Mouse (Mus musculus): Measurements from ENCODE around the gene Syt7.

The Syt7 gene

DNA sequence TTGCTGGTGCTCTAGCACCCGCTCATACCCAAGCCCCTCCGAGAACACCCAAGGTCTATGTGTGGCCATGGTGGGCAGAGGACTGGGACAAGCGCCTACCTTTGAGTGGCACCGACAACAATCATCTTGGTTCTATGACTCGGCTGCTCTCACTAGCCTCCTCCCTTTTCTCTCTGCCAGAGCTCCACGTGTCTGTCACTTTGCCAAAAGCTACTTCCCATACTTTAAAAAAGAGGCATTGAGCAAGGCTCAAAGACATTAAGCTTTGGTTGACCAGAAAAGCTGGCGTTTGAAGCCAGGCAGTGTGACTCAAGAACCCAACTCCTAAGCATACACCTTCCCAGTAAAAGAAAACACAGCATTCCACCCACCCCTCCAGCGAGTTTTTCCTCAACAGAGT, 69.2 kb downstream of the Syt7 start:
- DNase-seq (ENCODE audit: low read depth, low spot score): no peak

DNA sequence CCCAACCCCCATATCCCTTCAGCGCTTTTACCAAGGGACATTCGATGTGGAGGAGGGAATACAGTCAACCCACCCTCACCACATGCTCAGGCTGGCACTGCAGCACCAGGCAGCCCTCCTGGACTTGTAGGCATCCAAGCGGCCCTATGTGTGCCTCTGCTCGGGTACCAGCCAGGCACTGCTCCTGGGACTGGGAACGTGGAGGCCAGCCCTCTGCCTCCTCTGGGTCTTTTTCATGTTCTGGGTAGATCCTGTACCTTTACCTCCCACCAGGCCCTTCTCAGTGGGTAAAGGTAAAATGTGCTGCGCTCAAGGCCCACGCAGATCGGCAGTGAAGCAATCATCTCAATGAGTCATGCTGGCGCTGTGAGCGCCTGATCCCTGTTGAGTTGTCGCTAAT, 71.0 kb downstream of the Syt7 start:
- DNase-seq (ENCODE audit: low read depth, low spot score): no peak

DNA sequence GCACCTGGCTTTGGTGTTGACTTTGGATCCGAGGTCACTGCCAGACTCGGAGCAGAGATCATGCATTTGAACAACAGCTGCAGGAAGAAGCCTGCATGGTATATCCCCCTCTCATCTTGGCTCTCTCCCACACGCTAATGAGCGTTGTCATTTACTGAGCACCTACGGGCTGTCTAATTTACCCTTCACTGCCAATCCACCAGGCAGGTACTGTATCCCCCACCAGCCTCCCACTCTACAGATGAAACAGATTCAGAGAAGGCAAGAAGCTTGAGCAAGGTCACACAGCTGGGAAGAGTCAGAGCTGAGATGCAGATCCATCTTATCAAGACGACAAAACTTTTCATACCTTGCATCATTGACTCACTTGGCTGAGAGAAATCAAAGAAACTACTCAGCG, 72.7 kb downstream of the Syt7 start:
- DNase-seq (ENCODE audit: low read depth, low spot score): no peak

DNA sequence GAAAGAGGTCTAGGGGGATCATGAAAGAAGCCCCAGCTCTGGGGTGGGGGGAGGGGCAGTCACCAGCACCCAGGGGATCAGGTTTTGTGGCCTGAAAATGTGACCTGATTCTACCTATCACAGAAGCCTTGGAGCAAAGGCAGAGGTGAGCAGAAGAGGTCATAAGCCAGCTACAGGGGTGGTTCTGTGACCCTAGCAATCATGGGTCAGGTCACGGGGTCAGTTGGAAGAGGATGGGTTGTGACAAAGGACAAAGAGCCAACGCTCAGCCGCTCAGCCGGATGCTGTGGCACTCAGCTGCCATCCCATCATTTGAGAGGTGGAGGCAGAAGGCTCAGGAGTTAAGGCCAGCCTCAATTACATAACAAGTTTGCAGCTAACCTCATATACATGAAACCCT, 75.5 kb downstream of the Syt7 start:
- no peak for DNase-seq (ENCODE audit: low read depth, low spot score)

DNA sequence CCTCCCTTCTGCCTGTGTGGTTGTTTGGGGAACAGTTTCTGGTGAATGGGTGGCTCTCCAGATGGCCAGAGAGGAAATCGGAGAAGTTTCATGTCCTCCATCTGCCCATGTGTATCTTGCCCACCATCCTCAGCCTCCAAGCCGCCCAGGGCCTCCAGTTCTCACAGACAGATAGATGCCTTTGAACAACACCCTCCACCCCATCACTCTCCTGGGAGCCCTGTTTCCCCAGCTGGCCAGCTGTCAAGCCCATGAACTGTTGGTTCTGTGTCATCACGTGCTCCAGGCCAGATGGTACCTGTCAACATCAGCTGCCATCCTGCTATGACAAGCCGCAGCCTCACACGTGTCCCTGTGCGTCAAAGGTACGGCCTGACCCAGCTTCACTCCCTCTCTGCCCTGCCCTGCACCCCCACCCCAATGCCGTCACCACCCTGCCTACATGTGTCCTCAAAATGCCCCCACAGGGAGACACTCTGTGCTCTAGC, 80.3 kb downstream of the Syt7 start:
- DNase-seq (ENCODE audit: low read depth, low spot score): no peak

DNA sequence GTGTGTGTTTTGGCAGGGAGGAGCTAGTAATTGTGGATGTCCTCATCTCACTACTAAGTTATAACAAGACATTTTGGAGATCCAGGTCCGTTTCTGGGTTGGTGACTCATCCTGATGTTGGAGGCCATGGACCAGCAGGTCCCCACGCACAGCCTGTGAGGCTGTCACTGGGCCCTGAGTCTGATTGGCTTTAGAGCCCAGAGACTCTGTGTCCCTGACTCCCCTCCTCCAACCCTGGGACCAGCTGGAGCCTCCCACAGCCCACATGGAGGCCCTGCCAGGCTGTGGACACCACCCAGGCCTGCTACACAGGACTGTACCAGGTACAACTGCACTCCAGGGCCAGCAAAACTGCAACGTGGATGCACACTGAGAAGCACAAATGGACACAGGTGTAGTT, 84.1 kb downstream of the Syt7 start:
- no peak for DNase-seq (ENCODE audit: low read depth, low spot score)

DNA sequence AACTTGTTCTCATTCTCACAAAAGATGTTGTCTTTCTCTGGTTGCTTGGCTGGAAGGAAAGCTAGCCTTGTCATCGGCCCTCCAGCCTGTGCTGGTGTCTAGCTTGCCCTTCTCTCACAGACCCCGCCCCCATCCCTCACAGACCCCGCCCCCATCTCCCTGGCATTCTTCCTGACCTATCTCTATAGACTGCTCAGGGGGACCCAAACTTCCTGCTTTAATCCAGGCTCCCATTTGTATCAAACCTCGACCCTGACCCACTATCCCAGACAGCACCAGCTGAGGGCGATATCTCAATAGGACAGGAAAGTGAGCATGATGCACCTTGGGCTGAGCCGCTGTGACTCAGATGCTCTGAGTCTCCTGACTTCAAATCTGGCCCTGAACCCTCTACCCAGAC, 84.9 kb downstream of the Syt7 start:
- no peak for DNase-seq (ENCODE audit: low read depth, low spot score)

DNA sequence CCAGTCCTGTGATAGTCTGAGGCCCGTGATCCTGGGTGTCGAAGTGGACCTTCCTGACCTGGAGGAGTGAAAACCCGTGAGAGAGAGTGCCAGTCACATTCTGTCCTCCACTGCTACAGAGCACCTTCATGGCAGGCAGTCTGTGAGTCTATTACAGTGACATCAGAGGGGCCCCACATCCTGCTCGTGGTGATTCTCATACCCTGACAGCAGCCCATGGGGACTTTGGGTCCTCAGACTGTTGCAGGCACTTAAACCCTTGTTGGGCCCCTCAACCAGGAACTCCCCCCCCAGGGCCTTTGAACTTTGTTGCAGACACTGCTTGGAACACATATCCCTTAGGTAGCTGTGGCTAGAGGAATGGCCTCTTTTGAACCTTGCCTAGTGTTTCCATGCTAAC, 90.7 kb downstream of the Syt7 start:
- no peak for DNase-seq (ENCODE audit: low read depth, low spot score)

DNA sequence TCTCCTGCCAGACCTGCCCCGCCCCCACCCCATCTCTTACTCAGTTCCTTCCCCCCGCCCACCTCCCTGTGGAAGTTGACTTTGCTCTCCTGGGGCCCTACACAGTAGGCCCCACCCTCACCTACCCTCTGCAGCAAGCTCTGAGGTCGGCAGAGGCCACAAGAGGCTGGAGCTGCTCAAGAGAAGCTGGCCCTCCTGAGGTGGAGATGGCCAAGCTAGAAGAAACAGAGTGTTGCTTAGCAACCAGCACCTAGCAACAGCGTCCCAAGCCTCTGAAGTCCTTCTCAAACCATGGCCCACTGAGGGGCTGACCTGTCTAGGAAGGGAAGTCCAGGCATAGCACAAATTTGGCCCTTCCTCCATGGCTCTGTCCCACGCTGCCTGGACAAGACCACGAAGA, 93.8 kb downstream of the Syt7 start, which contains the start of gene Ppp1r32:
TSS of gene Ppp1r32 (minus strand) at position 226 of the 400 bp plus-strand sequence.
- DNase-seq (ENCODE audit: low read depth, low spot score): peak; percentile 32

DNA sequence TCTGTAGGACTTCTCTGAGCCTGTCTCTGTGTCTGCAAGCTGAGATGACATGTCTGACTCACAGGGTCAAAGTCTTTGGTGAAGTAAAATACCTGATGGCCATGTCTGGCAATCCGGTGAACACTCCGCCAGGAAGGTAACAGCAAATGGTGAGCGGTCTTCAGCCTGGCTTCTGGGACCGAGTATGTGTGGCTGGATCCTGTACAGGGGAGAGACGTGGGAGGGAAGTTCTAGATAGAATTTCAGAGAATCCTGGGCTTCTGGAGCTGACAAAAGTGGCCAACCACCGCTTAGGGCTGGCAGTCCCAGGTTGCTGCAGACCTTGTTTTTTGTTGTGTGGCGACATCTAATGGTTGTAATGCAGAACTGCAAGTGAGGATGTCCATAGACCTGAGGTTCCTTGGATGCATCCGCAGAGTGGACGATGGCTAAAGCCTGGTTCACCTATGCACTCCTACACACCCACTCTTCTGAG, 97.4 kb downstream of the Syt7 start:
- DNase-seq (ENCODE audit: low read depth, low spot score): peak; percentile 67

DNA sequence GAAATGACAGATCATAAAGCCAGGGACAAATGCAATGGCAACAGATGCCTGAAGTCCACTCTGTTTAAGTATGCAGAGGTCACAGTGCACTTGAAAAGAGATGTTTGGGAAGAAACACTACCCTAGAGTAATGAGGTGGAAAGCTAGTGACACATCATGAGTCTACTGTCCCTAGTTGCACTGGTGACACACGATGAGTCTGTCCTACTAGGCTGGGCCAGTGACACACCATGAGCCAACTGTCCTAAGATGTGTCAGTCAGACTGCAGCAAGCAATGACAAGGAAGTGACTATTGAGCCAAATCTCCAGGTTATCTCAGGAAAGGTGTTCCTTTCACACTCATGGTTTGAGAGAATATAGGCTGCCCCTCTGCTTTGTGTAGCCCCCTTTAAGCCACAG, 106.8 kb downstream of the Syt7 start:
- no peak for DNase-seq (ENCODE audit: low read depth, low spot score)

DNA sequence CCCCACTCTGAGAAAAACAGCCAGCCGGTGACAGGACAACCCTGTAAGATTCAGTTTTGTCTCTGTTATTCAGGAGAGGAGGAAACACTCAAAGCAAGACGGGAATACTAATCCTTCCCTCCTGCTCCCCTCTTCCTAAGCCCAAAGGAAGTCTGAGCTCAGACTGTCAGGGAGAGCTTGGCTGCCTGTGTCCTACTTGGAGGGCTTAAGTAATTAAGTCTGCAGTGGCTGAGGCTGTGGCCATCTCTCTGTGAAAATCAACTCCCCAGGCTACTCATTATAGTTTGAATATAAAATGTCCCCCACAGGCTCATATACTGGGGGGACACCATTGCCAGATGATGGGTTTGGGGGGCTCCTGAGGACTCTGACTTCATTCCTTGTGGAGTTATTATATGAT, 108.1 kb downstream of the Syt7 start:
- peak; percentile 40 for DNase-seq (ENCODE audit: low read depth, low spot score)

DNA sequence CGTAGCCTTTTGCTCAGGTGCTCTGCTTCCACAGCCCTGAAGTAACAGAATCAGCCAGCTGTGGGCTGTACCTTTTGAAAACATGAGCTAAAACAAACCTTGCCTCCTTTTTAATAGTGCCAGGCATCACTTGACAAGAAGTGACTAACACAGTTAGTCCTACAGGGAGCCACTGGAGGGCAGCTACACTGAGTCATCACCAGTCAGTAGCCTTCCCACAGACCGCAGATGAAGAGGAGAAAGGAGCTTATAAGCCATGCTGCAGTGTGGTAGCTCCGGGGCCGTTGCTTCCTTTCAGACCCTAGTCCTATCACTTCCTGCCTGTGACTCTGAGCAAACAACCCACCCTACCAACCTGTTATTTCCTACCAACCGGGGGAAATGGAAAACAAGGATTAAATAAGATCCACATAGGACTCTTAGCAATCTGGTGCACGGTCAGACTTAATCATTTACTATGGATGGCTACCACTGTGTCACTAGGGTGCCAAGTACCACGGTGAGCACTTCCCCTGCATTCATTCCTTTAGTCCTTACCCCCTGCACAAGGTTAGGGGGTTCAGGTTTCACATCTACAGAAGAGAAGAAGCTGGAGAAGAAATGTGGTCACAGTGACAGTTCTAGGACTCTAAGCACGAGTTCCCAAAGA, 108.7 kb downstream of the Syt7 start:
- DNase-seq (ENCODE audit: low read depth, low spot score): no peak

DNA sequence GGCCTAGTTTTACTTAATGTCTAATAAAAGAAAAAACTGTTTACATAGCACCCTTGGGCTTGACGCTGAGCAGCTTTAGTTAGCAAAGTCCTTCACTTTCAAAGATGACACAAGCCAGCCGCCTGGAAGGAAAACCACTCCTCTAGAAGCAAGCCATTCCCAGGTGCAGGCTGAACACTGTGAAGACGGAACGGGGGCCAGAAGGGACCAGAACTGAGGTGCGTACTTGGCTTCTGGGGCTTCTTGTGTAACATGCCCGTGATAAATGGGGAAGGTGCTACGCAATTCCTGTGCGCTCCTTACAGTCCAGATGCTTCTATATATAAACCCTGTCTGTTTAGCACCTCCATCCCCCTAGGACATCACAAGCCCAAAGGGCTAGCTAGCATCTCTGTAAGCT, 111.7 kb downstream of the Syt7 start:
- DNase-seq (ENCODE audit: low read depth, low spot score): no peak

DNA sequence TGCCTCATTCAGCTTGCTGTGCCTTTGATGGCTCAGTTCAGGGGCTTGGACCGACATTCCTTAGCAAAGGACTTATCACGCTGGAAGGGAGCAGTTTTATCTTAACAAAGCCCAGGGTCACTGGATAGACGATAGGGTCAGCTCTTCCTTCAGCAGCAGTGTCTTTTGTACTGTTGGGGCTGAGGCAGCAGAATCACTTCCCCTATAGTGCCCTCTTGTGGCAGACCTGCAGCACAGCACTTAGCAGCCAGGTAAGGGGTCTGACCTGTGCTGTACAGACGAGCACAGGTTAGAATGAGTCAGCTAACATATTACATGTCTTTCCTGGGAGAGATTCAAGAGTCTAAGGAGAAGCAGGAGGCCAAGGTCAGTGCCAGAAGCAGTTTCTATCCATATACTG, 113.7 kb downstream of the Syt7 start:
- DNase-seq (ENCODE audit: low read depth, low spot score): peak; percentile 50
